Mouse (Mus musculus) CD4-positive helper T cell, adult 2 months (primary cell): ENCODE results near the gene Wdr25.

ENCODE experiments used
- DNase-seq: peaks from one replicate; pipeline ENCODE4 v3.0.0-alpha.2; 2012; ENCODE audit warnings: low read depth, missing footprints, low spot score

Gene Wdr25

GRCm38 (mm10) chr12:108983496-108983895, 90.1 kb downstream of the Wdr25 start:
- DNase-seq: no peak

GRCm38 (mm10) chr12:108984471-108984870, 91.0 kb downstream of the Wdr25 start:
- no peak for DNase-seq

- no peak for DNase-seq
These were observed 91.6 kb downstream of the Wdr25 start for GRCm38 (mm10) chr12:108985025-108985424.

GRCm38 (mm10) chr12:108987448-108987847, 94.0 kb downstream of the Wdr25 start:
- DNase-seq: no peak

GRCm38 (mm10) chr12:108990425-108990824, 97.0 kb downstream of the Wdr25 start:
- DNase-seq: no peak

- DNase-seq: no peak
These were observed 99.6 kb downstream of the Wdr25 start for GRCm38 (mm10) chr12:108993046-108993445.

GRCm38 (mm10) chr12:108994436-108995031, 101.1 kb downstream of the Wdr25 start:
- DNase-seq: peak; percentile 27

GRCm38 (mm10) chr12:108995976-108996636, 102.7 kb downstream of the Wdr25 start:
- no peak for DNase-seq

GRCm38 (mm10) chr12:108997249-108997648, 103.8 kb downstream of the Wdr25 start:
- DNase-seq: no peak

GRCm38 (mm10) chr12:109002978-109003377, 109.5 kb downstream of the Wdr25 start:
- no peak for DNase-seq

- DNase-seq: no peak
These were observed 116.7 kb downstream of the Wdr25 start for GRCm38 (mm10) chr12:109010070-109010649.

- DNase-seq: no peak
These were observed 128.8 kb downstream of the Wdr25 start for GRCm38 (mm10) chr12:109022181-109022691.

- no peak for DNase-seq
These were observed 129.5 kb downstream of the Wdr25 start for GRCm38 (mm10) chr12:109022966-109023365.

- no peak for DNase-seq
These were observed 130.3 kb downstream of the Wdr25 start for GRCm38 (mm10) chr12:109023780-109024179.

GRCm38 (mm10) chr12:109037026-109037425, 143.6 kb downstream of the Wdr25 start:
- no peak for DNase-seq

- DNase-seq: no peak
These were observed 144.9 kb downstream of the Wdr25 start for GRCm38 (mm10) chr12:109038179-109038819.

- no peak for DNase-seq
These were observed 145.9 kb downstream of the Wdr25 start for GRCm38 (mm10) chr12:109039311-109039710.

- DNase-seq: no peak
These were observed 151.1 kb downstream of the Wdr25 start for GRCm38 (mm10) chr12:109044497-109044896.

GRCm38 (mm10) chr12:109045581-109045980, 152.2 kb downstream of the Wdr25 start:
- no peak for DNase-seq

- DNase-seq: no peak
These were observed 156.5 kb downstream of the Wdr25 start for GRCm38 (mm10) chr12:109049949-109050348.

GRCm38 (mm10) chr12:109053020-109053806, 159.8 kb downstream of the Wdr25 start:
- no peak for DNase-seq
